Mouse (Mus musculus) bone marrow, adult 2 months (tissue): ENCODE data around the gene Ankrd55. TPM values are rescaled to one million over a fixed set of nuclear protein-coding genes. Genes with fewer than 3 reads are reported as not detected.
A peak's percentile ranks its signal among the peaks of the same experiment; 100 is the strongest.
"Not testable (repeated sequence)": the region's sequence is repeated elsewhere in the genome, so short reads cannot be mapped to it uniquely, and the experiment has no call there.

Source experiments
- H3K27ac ChIP-seq: fragments of 200-500 bp; 2 replicates; pipeline ENCODE4 v1.5.1; 2012; ENCODE audit warnings: low read depth, mild to moderate bottlenecking, control low read depth, inconsistent platforms, low read length; ENCODE audit not compliant: control insufficient read depth, poor library complexity, insufficient read depth
- H3K4me1 ChIP-seq: fragments of 200-500 bp; 2 replicates; pipeline ENCODE4 v1.6.1; 2011; ENCODE audit warnings: low read length; ENCODE audit not compliant: control insufficient read depth, insufficient read depth
- H3K4me3 ChIP-seq: fragments of 200-500 bp; replicated peaks from 2 replicates; pipeline ENCODE3; 2011; ENCODE audit warnings: mild to moderate bottlenecking, low read depth, low read length, control low read depth; ENCODE audit not compliant: control insufficient read depth
- CTCF ChIP-seq: fragments of 200-500 bp; IDR thresholded peaks from 2 replicates; pipeline ENCODE4 v1.5.1; 2011; ENCODE audit warnings: low read length, control low read depth; ENCODE audit not compliant: control insufficient read depth, insufficient read depth
- POLR2A ChIP-seq: fragments of 200-500 bp; IDR thresholded peaks from 2 replicates; pipeline ENCODE4 v1.6.1; 2011; ENCODE audit warnings: low read depth, mild to moderate bottlenecking, control low read depth, low read length, borderline replicate concordance; ENCODE audit not compliant: control insufficient read depth
- WGBS: fragments of 180-500 bp; shearing (Covaris S2); methylation state at CpG from one replicate; pipeline ENCODE4 v1.1.7; 2018; 5-methylcytosine and 5-hydroxymethylcytosine counted together
- polyA plus RNA-seq: library from polyadenylated mRNA; stranded (reverse); fragments of >200 nt; gene quantifications from 2 replicates; pipeline ENCODE4 v1.2.4, GENCODE M21; 2011; ENCODE audit warnings: low replicate concordance; ENCODE audit not compliant: missing spikeins, insufficient read depth, insufficient read length

Ankrd55 gene
- polyA plus RNA-seq, 1 experiment, result not detected

DNA sequence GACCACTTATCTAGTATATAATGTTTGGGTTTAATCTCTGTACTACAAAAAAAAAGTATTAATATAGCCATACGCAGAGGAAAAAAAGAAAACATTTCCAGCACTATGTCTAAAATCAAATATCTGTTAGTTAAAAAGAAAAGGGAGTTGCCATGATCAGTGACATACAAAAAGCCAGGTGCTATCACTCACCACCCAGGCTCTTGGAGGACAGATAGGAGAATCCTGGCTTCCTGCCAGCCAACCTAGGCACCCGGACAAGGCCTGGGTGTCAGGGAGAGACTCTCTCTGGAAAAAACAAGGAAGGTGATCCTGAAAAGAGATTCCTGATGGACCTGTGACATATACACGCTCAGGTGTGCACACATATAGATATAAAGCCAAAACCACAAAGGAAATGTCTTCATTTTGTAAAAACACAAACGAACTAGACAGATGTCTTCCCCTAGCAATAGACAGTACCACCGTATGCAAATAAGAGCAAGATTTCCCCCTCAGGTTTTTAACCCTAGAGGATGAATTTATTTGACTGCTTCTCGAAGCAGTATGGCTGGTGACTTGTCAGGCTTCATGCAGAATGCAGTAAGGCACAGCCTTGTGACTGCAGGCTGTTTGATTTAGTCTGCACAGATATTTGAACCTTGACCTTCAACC is 553 bp upstream of the Ankrd55 start:
- 31% methylated on average over 6 of the region's 6 CpGs for WGBS
- H3K27ac ChIP-seq, result no peak overlapping the region
- TF ChIP-seq CTCF (no peak), POLR2A (no peak)
- H3K4me1 ChIP-seq, result no peaks in the 10 kb centered on the region
- H3K4me3 ChIP-seq, result no peak overlapping the region

DNA sequence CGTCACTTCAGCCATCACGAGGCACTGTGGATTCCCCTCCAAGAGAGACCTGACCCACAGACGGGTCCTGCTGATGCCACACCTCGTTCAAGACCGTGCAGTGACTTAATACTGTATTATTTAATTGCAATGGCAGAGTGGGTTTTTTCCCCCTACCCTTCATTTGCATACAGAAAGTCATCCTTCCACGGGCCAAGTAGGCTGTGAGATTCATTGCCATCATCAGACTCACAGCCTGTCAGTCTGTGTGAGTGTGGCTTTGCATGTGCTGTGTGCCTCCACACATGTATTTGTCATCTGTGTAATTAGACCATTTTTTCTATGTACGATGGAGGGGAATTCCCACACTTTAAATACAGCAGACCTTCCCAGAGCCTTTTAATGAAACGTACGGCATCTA is 1.1 kb downstream of the Ankrd55 start:
- Histone ChIP-seq H3K4me3 (no peak overlapping the region), H3K27ac (no peak overlapping the region), H3K4me1 (no peaks in the 10 kb centered on the region)
- TF ChIP-seq POLR2A (no peak), CTCF (no peak)
- 73% methylated on average over 9 of the region's 9 CpGs for WGBS

DNA sequence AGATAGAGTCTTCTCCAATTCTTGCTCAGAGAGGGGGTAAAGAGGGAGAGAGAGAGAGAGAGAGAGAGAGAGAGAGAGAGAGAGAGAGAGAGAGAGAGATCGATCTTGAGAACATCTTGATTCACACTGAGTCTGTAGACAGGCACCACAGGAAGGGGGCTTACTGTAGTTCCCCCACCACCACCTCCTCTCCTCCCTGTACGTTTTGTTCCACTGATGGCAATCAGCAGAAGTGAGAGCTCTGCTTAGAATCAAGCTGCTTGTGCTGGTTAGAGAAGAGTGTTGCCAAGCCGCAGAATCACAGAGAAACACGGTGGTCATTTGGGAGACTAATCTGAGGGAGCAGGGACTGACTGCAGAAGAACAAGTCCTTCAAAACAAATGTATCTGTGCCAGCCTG is 1.7 kb downstream of the Ankrd55 start:
- TF ChIP-seq POLR2A, result no peak
- TF ChIP-seq CTCF, result no peak
- no peak overlapping the region for H3K27ac ChIP-seq
- 65% methylated on average over 4 of the region's 4 CpGs for WGBS
- H3K4me1 ChIP-seq, result no peaks in the 10 kb centered on the region
- no peak overlapping the region for H3K4me3 ChIP-seq

DNA sequence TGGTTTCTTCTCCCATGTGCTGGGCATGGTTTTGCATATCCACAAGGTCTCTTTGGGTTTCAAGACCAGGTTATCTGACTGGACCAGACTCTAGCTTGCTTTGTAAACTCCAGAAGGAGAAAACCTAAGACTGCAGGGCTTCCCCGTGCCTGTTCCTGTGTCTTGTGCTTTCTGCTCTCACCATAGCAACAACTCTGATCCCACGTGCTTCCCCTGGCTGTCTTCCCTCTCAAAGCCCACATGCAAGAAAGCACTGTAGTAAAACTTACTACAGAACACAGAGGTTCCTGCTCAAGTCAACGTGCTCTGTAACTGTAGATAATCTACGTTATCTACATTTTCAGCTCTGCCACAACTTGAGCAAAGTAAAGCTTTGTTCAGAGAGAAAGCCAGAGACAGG is 4.2 kb downstream of the Ankrd55 start:
- 9% methylated on average over 4 of the region's 4 CpGs for WGBS
- H3K4me3 ChIP-seq, result no peak overlapping the region
- H3K27ac ChIP-seq, result no peak overlapping the region
- H3K4me1 ChIP-seq, result no peaks in the 10 kb centered on the region
- no peak for TF ChIP-seq POLR2A
- TF ChIP-seq CTCF, result no peak

DNA sequence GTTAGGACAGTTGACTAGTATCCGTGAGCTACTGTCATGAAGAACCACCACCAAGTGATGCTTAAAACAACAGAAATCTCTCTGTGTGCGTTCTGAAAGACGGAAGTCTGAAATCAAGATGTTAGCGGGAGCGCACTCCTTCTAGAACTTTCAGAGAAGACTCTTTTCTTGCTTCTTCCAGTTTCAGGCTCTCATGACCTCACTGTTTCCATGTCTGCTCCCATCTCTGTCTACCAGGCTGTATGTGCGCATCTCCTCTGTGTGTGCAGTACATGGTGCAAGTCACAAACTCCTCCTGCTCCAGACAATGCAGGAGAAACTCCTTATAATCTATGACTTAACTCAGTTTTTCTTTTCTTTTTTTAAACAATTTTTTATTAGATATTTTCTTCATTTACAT is 4.8 kb downstream of the Ankrd55 start:
- WGBS, result 85% methylated on average over 6 of the region's 6 CpGs
- H3K27ac ChIP-seq, result no peak overlapping the region
- no peaks in the 10 kb centered on the region for H3K4me1 ChIP-seq
- H3K4me3 ChIP-seq, result no peak overlapping the region
- TF ChIP-seq CTCF (no peak), POLR2A (no peak)

DNA sequence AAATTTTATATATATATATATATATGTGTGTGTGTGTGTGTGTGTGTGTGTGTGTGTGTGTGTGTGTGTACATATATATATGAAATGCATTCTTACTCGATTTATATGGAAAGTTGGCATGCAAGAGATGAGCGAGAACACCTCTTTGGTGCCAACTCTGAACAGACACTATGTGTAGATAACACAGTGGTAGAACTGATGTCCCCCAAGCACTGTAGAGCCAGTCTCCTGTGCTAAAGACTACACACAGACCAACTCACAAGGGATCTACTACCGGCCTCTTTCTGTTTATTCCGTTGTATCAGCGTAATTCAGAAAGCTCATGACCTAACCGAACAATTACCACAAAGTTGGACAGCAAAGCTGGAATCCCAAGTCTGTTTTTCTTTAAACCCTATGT is 6.2 kb downstream of the Ankrd55 start:
- TF ChIP-seq POLR2A, result no peak
- no peak for TF ChIP-seq CTCF
- Histone ChIP-seq H3K4me3 (no peak overlapping the region), H3K27ac (no peak overlapping the region), H3K4me1 (no peaks in the 10 kb centered on the region)
- 84% methylated on average over 6 of the region's 6 CpGs for WGBS

DNA sequence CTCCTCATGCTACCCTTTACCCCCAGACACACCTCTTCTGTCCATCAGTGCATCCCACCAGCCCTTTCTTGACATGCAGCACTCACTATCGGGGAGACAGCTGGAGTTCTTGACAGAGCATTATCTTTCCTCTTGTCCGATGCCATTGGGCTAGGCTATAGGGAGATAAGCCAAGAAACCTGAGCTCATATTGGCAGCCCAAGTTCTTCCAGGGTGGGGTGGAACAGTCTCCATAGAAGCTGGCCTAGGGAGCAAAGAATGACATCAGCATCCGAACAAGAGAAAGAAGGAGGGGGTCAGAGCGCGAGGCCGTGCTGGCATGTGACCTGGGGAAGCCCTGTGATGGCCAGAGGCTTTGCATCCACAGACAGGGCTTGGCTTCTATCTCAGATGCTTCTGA is 9.5 kb downstream of the Ankrd55 start:
- TF ChIP-seq POLR2A, result no peak
- no peak for TF ChIP-seq CTCF
- 92% methylated on average over 6 of the region's 6 CpGs for WGBS
- Histone ChIP-seq H3K4me1 (no peaks in the 10 kb centered on the region), H3K4me3 (no peak overlapping the region), H3K27ac (no peak overlapping the region)

DNA sequence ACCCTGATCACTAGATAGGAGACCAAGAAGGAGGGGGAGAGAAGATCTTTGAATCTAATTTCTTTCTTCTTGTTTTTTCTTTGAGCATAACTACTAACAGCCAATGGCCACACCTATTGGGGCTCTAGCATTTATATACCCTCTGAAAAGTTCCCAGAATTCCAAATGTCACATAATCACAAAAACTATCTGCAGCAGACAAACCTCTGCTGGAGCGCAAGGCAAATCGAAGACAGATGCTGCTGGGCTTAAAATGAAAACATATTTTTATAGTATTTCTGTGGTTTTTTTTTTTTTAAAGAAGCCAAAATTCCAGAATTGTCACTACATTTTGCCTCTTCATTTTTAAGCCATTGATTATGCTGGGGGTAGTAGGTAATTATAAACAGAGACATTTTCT is 15.2 kb downstream of the Ankrd55 start:
- Histone ChIP-seq H3K4me3 (no peak overlapping the region), H3K27ac (no peak overlapping the region), H3K4me1 (no peaks in the 10 kb centered on the region)
- TF ChIP-seq CTCF (no peak), POLR2A (no peak)
- WGBS, result 93% methylated on average over 2 of the region's 2 CpGs

DNA sequence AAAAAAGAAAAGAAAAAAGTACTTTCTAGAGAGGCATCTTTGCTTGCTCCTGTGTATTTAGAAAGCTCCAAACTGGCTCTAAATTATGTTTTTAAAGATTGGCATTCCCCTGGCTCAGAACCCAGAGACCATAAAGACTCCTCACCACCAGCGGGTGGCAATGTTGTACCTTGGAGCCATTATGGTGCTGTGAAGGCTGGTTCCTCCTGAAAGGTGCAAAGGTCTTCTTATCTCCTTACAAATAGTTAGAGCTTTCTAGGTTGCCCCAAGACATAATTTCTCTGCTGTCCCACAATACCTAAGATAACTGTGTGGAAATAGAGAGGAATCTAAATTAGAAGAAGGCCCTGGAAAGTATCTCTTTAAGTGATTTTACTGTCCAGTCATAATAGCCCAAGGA is 20.4 kb downstream of the Ankrd55 start:
- H3K27ac ChIP-seq, result no peak overlapping the region

DNA sequence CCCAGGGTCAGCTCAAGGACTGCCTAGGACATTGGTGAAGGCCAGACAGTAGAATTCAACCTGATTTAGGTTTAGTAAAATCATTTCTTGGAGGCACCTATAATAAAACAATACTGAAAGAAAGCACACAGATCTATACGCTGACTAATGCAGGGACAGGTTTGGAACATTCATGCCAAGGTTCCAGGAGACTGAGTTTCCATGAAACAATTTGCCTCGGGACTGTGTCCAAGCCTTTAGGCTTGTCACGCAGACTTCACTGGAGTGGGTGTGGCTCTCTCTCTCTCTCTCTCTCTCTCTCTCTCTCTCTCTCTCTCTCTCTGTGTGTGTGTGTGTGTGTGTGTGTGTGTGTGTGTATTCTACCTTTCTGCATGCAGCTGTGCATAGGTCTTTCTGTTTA is 23.4 kb downstream of the Ankrd55 start:
- H3K4me3 ChIP-seq, H3K4me1 ChIP-seq, H3K27ac ChIP-seq: not testable (repeated sequence)
- WGBS, result 73% methylated on average over 3 of the region's 3 CpGs

More for the DNA sequence above, 20.4 kb downstream of the Ankrd55 start:
- peak; percentile 71 for TF ChIP-seq CTCF
- TF ChIP-seq POLR2A, result no peak
- no peak overlapping the region for H3K4me3 ChIP-seq
- WGBS, result 15% methylated on average over 1 of the region's 1 CpGs
- H3K4me1 ChIP-seq, result no peaks in the 10 kb centered on the region
